Mouse (Mus musculus) lung, adult 2 months (tissue): ENCODE data around the gene 0610009B22Rik.

ENCODE experiments used
- CTCF ChIP-seq: fragments of 200-500 bp; IDR thresholded peaks from 2 replicates; pipeline ENCODE4 v1.5.1; 2011; ENCODE audit warnings: mild to moderate bottlenecking, low read length, control low read depth; ENCODE audit not compliant: insufficient read depth
- POLR2A ChIP-seq: fragments of 200-500 bp; IDR thresholded peaks from 2 replicates; pipeline ENCODE4 v1.6.1; 2011; ENCODE audit warnings: low read depth, mild to moderate bottlenecking, control low read depth, low read length, borderline replicate concordance; ENCODE audit errors: extremely low read depth

GRCm38 (mm10) chr11:51670846-51671245 is 17.8 kb downstream of the 0610009B22Rik start:
- no peak for TF ChIP-seq CTCF
- no peak for TF ChIP-seq POLR2A
